Mouse (Mus musculus) lung, adult 2 months (tissue): ENCODE data around the gene Gsg1l2. TPM values are rescaled to one million over a fixed set of nuclear protein-coding genes. Genes with fewer than 3 reads are reported as not detected.

Experiments
- DNase-seq: peaks from one replicate; pipeline ENCODE4 v3.0.0; 2022
- H3K4me1 ChIP-seq: fragments of 200-500 bp; 2 replicates; pipeline ENCODE4 v1.6.1; 2011; ENCODE audit warnings: low read length; ENCODE audit not compliant: control insufficient read depth, insufficient read depth
- H3K4me3 ChIP-seq: fragments of 200-500 bp; replicated peaks from 2 replicates; pipeline ENCODE3; 2011; ENCODE audit warnings: low read depth, mild to moderate bottlenecking, control low read depth, low read length; ENCODE audit errors: extremely low read depth
- CTCF ChIP-seq: fragments of 200-500 bp; IDR thresholded peaks from 2 replicates; pipeline ENCODE4 v1.5.1; 2011; ENCODE audit warnings: mild to moderate bottlenecking, low read length, control low read depth; ENCODE audit not compliant: insufficient read depth
- POLR2A ChIP-seq: fragments of 200-500 bp; IDR thresholded peaks from 2 replicates; pipeline ENCODE4 v1.6.1; 2011; ENCODE audit warnings: low read depth, mild to moderate bottlenecking, control low read depth, low read length, borderline replicate concordance; ENCODE audit errors: extremely low read depth
- WGBS: fragments of 180-500 bp; shearing (Covaris S2); methylation state at CpG from one replicate; pipeline ENCODE4 v1.1.7; 2018; 5-methylcytosine and 5-hydroxymethylcytosine counted together
- polyA plus RNA-seq: library from polyadenylated mRNA; depleted of rRNA; stranded (reverse); fragments of >200 nt; gene quantifications from 2 replicates; pipeline ENCODE4 v1.2.3, GENCODE M21; 2012; rRNA removed

Gsg1l2 gene
- not detected in 2 replicates for polyA plus RNA-seq

DNA sequence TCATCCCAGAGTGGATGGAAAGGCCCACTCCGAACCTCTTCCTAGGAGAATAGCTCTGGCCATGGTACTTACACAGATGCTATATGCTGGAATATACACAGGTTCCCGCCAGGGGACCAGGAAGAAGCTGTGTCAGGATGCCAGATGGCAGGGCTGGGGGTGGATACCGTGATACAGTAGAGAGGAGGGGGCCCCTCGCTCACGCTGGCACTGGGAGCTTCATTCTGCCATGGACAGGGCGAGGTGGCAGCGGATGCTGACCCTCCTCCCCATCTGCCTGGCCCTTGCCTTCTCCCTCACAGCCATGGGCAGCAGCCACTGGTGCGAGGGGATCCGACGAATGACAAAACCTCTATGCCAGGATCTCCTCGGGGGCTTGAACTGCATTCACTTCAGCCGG lies at the start of gene Gsg1l2:
Gene Gsg1l2 (plus strand): TSS at position 230 of the 400 bp plus-strand sequence.
- no peak within 1 kb of the TSS for H3K4me3 ChIP-seq
- WGBS: 83% methylated on average over 12 of the region's 12 CpGs
- TF ChIP-seq CTCF: no peak
- no peak for TF ChIP-seq POLR2A
- H3K4me1 ChIP-seq: no peaks in the 10 kb centered on the region
- DNase-seq: no peak

DNA sequence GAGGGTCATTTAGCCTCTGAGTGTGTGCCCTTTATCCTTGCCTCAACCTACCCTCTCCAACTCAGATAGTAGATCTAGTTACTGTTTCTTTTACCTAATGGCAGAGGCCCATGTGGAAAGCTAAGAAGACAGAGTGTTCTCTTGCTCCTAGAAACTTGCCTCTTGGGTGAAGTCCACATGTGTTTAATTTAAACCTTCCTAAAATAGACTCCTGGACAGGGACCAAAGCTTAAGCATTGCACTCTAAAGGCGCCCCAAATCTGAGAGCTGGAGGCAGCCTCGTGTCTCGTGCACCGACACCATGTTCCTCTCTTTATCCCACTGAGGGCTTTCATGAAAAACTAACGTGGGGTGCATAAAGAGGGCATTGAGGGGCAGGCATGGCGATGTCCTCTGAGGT lies 47.3 kb upstream of the Gsg1l2 start:
- no peak for DNase-seq
- 65% methylated on average over 6 of the region's 6 CpGs for WGBS

GRCm38 (mm10) chr11:67728726-67729125 lies 45.7 kb upstream of the Gsg1l2 start:
- DNase-seq: no peak
- H3K4me1 ChIP-seq: no peaks in the 10 kb centered on the region
- no peak for TF ChIP-seq POLR2A
- H3K4me3 ChIP-seq: no peak overlapping the region

More for the DNA sequence above, 47.3 kb upstream of the Gsg1l2 start:
- H3K4me3 ChIP-seq: no peak overlapping the region
- no peaks in the 10 kb centered on the region for H3K4me1 ChIP-seq
- TF ChIP-seq POLR2A (no peak), CTCF (no peak)

DNA sequence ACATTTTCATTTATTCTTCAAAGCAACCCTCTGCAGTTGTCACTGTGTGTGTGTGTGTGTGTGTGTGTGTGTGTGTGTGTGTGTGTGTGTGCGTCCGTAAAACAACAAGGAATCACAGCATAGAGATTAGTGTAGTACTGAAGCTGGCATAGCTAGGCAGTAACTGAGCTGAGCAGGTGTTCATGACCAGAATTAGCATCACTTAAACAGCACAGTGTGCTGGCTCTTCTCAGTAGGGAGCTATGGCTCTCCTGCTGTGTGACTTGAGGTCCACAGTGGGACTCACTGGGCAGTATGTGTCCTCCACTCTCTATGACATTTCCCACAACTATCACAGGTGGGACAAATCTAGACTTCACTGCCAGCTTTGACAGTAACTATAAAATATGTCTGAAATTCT lies 43.4 kb upstream of the Gsg1l2 start:
- DNase-seq: no peak
- WGBS: 96% methylated on average over 2 of the region's 2 CpGs
- no peak for TF ChIP-seq POLR2A
- TF ChIP-seq CTCF: no peak
- no peaks in the 10 kb centered on the region for H3K4me1 ChIP-seq
- H3K4me3 ChIP-seq: no peak overlapping the region

DNA sequence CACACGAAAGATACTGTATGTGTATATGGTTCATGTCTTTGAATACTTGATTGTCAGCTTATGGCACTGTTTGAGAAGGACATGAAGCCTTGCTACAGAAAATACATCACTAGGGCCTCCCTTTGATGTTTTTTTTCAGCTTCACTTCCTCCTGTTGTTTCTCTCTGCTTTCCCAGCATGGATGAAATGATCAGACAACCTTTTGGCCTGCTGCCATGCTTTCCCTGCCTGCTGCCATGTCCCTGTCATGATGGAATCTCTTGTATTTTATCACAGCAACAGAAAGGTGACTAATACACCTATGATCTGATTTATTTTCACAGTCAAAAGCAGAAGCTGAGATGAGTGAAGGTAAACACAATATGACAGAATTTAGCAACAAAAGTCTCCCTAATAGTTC lies 40.7 kb upstream of the Gsg1l2 start:
- WGBS: 82% methylated on average over 1 of the region's 1 CpGs
- Histone ChIP-seq H3K4me1 (no peaks in the 10 kb centered on the region), H3K4me3 (no peak overlapping the region)
- TF ChIP-seq POLR2A: no peak
- no peak for TF ChIP-seq CTCF
- DNase-seq: no peak

- no peak for DNase-seq
- 62% methylated on average over 3 of the region's 3 CpGs for WGBS
Observed at GRCm38 (mm10) chr11:67734597-67734996, 39.8 kb upstream of the Gsg1l2 start.

DNA sequence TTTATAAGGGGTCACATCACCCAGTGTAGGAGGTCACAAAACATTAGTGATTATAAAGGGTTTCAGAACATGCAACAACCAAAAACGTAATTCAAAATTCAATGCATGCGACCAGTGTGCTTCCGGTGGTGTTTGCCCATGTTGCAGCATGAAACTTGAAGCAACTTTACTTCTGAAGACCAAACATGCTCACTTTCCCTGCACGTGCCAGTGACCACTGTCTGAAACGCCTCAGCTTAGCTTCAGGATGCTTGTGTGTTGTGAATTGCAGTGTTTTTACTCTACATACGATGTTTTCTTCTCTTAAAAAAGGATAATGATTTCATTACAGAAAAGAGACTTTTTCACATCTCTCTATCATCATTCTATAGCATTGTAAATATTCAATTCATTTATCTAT lies 36.1 kb upstream of the Gsg1l2 start:
- 83% methylated on average over 6 of the region's 6 CpGs for WGBS
- TF ChIP-seq CTCF: no peak
- Histone ChIP-seq H3K4me1 (no peaks in the 10 kb centered on the region), H3K4me3 (no peak overlapping the region)
- DNase-seq: no peak

More at GRCm38 (mm10) chr11:67734597-67734996, 39.8 kb upstream of the Gsg1l2 start:
- no peak for TF ChIP-seq CTCF
- no peak for TF ChIP-seq POLR2A
- no peaks in the 10 kb centered on the region for H3K4me1 ChIP-seq
- no peak overlapping the region for H3K4me3 ChIP-seq

DNA sequence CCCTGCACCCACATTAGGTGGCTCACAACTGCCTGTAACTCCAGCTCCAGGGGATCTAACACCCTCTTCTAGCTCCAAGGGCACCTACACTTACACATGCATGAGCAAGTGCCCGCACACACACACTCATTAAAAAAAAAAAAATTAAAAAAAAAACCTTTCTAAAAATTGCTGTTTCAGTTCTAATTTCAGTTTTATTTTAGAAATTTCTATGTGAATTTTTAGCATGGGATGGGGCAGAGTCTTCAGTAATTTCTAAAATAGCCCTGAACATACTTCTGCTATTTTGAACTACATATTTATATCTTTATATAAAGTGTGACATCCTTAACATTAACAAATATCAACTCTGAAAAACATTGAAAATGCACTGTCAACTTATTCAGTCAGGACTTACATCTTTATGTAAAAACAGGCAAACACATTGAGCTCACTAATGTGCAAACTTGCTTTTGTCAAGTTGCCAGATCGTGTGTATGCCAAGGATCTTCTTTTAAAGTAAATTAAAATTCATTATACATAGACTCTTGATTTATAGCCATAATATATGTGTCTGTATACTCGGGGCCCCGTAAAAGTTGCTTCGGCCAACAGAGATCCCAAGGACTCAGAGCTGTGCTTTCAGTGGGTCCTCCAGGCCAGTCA lies 35.4 kb upstream of the Gsg1l2 start:
- no peaks in the 10 kb centered on the region for H3K4me1 ChIP-seq
- DNase-seq: no peak
- TF ChIP-seq POLR2A (no peak), CTCF (no peak)
- WGBS: 73% methylated on average over 5 of the region's 5 CpGs
- no peak overlapping the region for H3K4me3 ChIP-seq

DNA sequence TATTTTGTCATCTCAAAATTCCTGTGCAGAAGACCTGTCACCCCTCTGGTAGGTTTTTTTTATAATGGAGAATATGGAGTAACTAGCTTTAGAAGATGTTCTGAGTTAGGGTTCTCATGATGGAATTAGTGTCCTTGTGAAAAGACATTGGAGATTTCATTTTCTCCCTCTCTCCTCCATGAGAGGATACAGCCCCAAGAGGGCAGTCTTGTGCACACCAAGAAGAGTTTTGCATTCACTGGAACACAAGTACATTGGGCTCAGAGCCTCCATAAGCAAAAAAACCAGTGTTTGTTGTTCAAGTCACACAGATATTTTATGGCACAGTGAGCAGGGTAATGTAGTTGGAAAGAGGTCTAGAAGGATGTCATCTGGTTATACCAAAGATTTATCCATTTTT lies 32.8 kb upstream of the Gsg1l2 start:
- TF ChIP-seq POLR2A: no peak
- no peak for TF ChIP-seq CTCF
- no peak for DNase-seq
- no peaks in the 10 kb centered on the region for H3K4me1 ChIP-seq
- H3K4me3 ChIP-seq: no peak overlapping the region

DNA sequence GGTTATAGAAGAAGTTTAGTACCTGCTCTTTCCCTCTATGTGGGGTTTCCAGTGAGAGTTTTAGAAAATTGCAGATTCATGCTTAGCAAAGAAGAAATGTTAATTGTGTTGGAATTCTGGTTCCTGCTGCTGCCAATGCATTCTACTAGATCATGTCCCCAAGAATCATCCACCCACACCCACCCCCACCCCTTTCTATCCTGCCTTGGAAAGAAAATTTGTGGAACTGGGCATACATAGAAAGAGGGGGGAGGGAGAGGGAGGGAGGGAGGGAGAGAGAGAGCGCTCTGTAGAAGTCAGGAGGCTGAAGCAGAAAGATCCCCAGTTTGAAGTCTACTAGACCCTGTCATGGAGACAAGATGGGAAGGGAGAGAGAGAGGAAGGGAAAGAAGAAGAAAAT lies 18.1 kb upstream of the Gsg1l2 start:
- Histone ChIP-seq H3K4me3 (no peak overlapping the region), H3K4me1 (no peaks in the 10 kb centered on the region)
- TF ChIP-seq POLR2A (no peak), CTCF (no peak)
- WGBS: 100% methylated on average over 1 of the region's 1 CpGs
- no peak for DNase-seq
